Mouse (Mus musculus): Measurements from ENCODE around the gene Btk. TPM values are rescaled to one million over a fixed set of nuclear protein-coding genes. Genes with fewer than 3 reads are reported as not detected.

Gene Btk
- 1.1 TPM in 2 replicates for polyA plus RNA-seq (2015; fragmentation: Nextera tagmentation; extraction: Ambion mirVana)

DNA sequence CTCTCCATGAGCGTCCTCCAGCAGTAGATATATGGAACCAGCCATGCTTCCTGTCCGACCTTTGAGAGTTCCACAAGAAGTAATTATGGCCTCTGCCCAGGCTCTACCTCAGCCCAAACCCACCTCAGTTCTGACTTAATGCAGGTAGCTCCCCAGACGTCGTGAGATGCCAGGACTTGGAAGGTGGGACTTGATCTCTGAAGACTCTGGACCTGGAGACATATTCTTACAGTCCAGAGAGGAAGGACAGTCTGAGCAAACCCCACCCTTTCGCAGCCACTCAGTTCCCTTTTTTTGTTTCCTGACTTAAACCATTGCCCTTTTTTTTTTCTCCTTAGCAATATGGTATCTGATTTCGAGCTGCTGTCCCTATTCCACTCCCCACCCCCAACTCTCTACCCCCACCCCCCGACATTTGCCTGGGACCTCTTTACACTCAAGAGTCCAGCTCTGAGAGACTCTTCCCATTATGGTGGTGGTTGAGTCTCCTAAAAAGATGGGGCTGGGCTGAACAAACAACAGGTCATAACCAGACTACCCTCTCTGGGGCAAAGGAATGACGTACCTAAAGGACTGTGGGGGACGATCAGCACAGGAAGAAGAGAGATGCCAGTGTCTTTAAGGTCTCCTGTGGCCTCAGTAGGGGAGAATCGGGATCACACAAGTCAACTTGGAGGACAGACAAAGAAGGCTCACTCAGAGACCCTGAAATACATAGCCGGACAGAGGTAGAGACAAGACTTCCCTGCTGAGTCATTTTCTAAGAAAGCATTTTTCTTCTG, at the start of gene Btk:
Gene Btk (minus strand): TSS at position 683 of the 782 bp plus-strand sequence.
- no peaks in the 10 kb centered on the region for H3K4me1 ChIP-seq
- no peaks in the 10 kb centered on the region for H3K9me3 ChIP-seq (replicated peaks)
- H3K36me3 ChIP-seq = peaks cover 8% of the 10 kb centered on the region; the same call in 1 of the 2 replicates
- peaks cover 10% of the 10 kb centered on the region; the same call in 1 of the 2 replicates for H3K27me3 ChIP-seq
- no peak for ATAC-seq (replicated peaks; ENCODE audit: low FRiP score)
- H3K4me2 ChIP-seq = no peak within 1 kb of the TSS
- H3K4me3 ChIP-seq (replicated peaks) = no peak within 1 kb of the TSS
- H3K27ac ChIP-seq = no peak within 1 kb of the TSS
- no peak within 1 kb of the TSS for H3K9ac ChIP-seq
- whole genome bisulfite sequencing = 79% methylated on average over 11 of the region's 11 CpGs

DNA sequence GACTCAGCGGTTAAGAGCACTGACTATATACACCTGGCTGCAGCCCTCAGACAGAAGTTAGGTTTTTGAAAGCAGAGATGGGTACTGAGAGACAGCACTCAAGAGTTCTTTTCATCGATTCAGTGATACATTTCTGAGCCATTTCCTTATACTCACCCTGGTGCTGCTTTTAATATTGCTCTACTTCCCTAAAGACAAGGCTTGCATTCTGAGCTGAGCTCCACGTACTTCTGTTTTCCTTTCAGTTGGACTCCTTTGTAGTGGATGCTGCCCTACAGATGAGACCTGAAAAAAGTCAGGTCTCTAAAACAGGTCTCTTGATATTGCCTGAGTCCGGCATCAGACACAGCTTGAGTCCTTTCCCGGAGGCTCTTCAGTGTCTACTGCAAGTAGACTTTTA, 49.3 kb upstream of the Btk start:
- WGBS = 94% methylated on average over 5 of the region's 5 CpGs
- H3K4me2 ChIP-seq = no peak overlapping the region
- no peak overlapping the region for H3K27ac ChIP-seq
- ATAC-seq (replicated peaks; ENCODE audit: low FRiP score) = no peak
- no peaks in the 10 kb centered on the region for H3K36me3 ChIP-seq
- peaks cover 9% of the 10 kb centered on the region; the same call in 1 of the 2 replicates for H3K27me3 ChIP-seq
- no peak overlapping the region for H3K9ac ChIP-seq
- H3K4me1 ChIP-seq = no peaks in the 10 kb centered on the region
- no peaks in the 10 kb centered on the region for H3K9me3 ChIP-seq (replicated peaks)
- no peak overlapping the region for H3K4me3 ChIP-seq (replicated peaks)

DNA sequence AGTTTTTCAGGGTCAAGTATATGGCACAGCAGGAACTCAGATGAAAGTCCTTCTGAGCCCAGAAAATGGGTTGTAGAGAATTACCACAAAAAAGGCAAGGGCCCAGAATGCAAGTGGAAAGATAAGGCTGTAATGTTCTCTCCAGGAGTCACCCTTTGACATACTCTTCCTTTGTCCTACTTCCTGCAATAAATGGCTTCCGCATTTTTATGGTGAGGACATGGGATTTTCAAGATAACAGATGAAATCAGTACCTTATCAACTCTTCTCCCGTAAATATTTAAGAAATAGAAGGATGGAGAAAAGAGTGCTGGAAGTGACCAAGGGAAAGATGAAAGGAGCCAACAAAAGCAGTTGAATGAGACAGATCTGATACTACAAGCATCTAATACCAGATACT, 44.8 kb upstream of the Btk start:
- H3K4me1 ChIP-seq = no peaks in the 10 kb centered on the region
- no peak for ATAC-seq (replicated peaks; ENCODE audit: low FRiP score)
- no peak overlapping the region for H3K4me2 ChIP-seq
- H3K27me3 ChIP-seq = peaks cover 4% of the 10 kb centered on the region; the same call in 1 of the 2 replicates
- no peak overlapping the region for H3K4me3 ChIP-seq (replicated peaks)
- H3K36me3 ChIP-seq = no peaks in the 10 kb centered on the region
- H3K9ac ChIP-seq = no peak overlapping the region
- no peaks in the 10 kb centered on the region for H3K9me3 ChIP-seq (replicated peaks)
- no peak overlapping the region for H3K27ac ChIP-seq
- 60% methylated on average over 2 of the region's 2 CpGs for WGBS

DNA sequence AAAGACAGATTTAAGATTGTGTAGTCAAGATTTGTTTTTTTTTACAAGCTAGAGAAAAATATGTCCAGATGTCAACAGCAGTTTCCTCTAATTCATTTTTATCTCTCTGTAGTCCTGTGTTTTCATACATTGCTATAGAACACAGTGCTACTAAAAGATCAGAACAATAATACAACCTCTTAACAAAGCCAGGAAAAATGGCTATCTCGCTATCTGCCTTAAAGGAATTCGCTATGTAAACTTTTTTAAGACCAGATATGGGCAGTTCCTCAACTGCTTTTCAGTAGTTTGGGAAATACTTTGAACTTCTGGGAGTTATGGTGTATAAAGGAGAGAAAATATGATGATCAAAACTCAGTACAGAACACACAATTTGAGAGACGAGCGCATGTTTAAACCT, 40.0 kb upstream of the Btk start:
- H3K4me1 ChIP-seq = no peaks in the 10 kb centered on the region
- no peak overlapping the region for H3K27ac ChIP-seq
- 62% methylated on average over 4 of the region's 4 CpGs for WGBS
- H3K36me3 ChIP-seq = no peaks in the 10 kb centered on the region
- H3K4me3 ChIP-seq (replicated peaks) = no peak overlapping the region
- no peak for ATAC-seq (replicated peaks; ENCODE audit: low FRiP score)
- no peaks in the 10 kb centered on the region for H3K9me3 ChIP-seq (replicated peaks)
- H3K27me3 ChIP-seq = peaks cover 18% of the 10 kb centered on the region
- H3K9ac ChIP-seq = no peak overlapping the region
- no peak overlapping the region for H3K4me2 ChIP-seq

DNA sequence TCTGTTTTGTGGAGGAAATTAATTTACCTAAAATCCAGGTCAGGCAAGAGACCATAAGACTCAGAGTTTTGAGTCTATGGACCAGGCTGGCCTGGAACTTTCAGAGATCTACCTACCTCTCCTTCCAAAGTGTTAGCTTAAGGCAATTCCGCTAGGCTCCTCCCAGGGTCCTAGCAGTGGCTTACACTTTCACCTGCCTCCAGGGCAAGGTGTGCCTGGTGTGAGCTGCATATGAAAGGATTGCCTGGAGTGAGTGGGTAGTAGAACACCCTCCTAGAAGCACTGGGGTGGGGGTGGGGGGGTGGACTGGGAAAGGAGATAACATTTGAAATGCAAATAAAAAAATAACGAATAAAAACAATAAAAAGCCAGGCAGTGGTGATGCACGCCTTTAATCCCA, 38.3 kb upstream of the Btk start:
- no peak overlapping the region for H3K4me3 ChIP-seq (replicated peaks)
- no peaks in the 10 kb centered on the region for H3K4me1 ChIP-seq
- peaks cover 25% of the 10 kb centered on the region for H3K27me3 ChIP-seq
- H3K9me3 ChIP-seq (replicated peaks) = no peaks in the 10 kb centered on the region
- H3K27ac ChIP-seq = no peak overlapping the region
- H3K4me2 ChIP-seq = no peak overlapping the region
- no peaks in the 10 kb centered on the region for H3K36me3 ChIP-seq
- H3K9ac ChIP-seq = no peak overlapping the region
- 84% methylated on average over 3 of the region's 3 CpGs for WGBS
- no peak for ATAC-seq (replicated peaks; ENCODE audit: low FRiP score)

DNA sequence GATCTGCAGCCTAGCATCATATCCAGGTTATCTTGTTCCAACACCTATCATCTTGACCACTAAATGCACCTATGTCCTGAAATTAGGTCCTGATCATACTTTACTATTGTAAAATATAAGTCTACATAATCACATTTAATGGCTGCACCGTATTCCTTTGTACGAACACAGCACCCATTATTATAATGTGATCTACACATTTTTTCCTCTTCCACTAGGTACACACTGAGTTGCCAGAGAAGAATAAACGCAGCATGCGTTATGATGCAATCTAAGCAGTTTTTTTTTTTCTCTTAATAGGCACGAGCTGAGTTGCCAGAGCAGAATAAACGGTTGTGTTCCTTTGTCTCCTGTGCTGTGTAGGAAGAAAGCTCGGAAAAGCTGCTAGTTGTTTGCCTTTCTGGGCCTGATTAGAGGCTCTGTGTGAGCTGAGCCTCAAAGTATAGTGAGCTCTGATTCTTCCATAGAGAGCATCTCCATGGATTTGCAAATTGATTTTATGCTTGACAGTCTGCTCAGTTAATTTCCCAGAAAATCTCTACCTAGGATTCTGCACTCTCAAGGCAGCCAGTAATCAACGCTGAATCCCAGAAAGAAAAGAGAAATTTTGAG, 37.0 kb upstream of the Btk start:
- no peaks in the 10 kb centered on the region for H3K9me3 ChIP-seq (replicated peaks)
- H3K27me3 ChIP-seq = peaks cover 30% of the 10 kb centered on the region
- no peak for ATAC-seq (replicated peaks; ENCODE audit: low FRiP score)
- WGBS = 62% methylated on average over 8 of the region's 8 CpGs
- no peak overlapping the region for H3K4me2 ChIP-seq
- H3K27ac ChIP-seq = no peak overlapping the region
- no peaks in the 10 kb centered on the region for H3K36me3 ChIP-seq
- H3K4me1 ChIP-seq = no peaks in the 10 kb centered on the region
- H3K9ac ChIP-seq = no peak overlapping the region
- no peak overlapping the region for H3K4me3 ChIP-seq (replicated peaks)

DNA sequence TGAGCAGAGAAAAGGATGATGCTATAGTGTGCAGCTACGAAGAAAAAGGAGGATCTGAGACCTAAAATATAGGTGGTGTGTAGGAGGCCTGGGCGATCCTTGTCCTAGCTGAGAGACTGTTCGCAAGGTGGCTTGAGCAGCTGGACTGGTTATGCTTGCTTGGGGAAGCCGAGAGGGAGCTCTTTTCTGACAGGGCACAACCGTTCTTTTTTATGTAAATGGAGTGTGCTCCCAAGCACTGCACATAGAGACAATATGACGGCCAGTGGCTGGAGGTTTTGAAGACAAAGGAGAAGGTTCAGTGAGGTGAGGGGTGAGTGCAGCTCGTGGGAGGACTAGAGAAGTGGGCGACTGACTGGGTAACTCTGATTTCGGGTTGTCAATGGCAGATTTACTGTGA, 36.3 kb upstream of the Btk start:
- 43% methylated on average over 9 of the region's 9 CpGs for WGBS
- H3K4me1 ChIP-seq = no peaks in the 10 kb centered on the region
- H3K4me3 ChIP-seq (replicated peaks) = no peak overlapping the region
- H3K9me3 ChIP-seq (replicated peaks) = no peaks in the 10 kb centered on the region
- H3K27me3 ChIP-seq = peaks cover 30% of the 10 kb centered on the region
- H3K9ac ChIP-seq = no peak overlapping the region
- no peak overlapping the region for H3K27ac ChIP-seq
- no peak for ATAC-seq (replicated peaks; ENCODE audit: low FRiP score)
- no peak overlapping the region for H3K4me2 ChIP-seq
- H3K36me3 ChIP-seq = no peaks in the 10 kb centered on the region

DNA sequence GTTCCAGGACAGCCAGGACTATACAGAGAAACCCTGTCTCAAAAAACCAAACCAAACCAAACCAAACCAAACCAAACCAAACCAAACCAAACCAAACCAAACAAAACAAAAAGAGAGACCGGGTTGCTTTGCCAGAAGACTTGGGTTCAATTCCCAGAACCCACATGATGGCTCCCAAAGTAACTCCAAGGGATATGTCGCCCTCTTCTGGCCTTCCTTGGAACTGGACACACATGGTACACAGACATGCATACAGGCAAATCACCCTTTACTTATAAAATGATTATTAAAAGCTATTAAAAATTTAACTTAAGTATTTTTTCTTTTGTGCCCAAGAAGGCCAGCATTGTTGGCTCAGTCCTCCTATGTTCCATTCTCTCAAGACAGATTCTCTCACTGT, 30.9 kb upstream of the Btk start:
- no peaks in the 10 kb centered on the region for H3K4me1 ChIP-seq
- no peak overlapping the region for H3K4me2 ChIP-seq
- no peak overlapping the region for H3K4me3 ChIP-seq (replicated peaks)
- H3K27me3 ChIP-seq = peaks cover 12% of the 10 kb centered on the region; the same call in 1 of the 2 replicates
- no peaks in the 10 kb centered on the region for H3K9me3 ChIP-seq (replicated peaks)
- no peak overlapping the region for H3K27ac ChIP-seq
- H3K36me3 ChIP-seq = no peaks in the 10 kb centered on the region
- 65% methylated on average over 2 of the region's 2 CpGs for WGBS
- no peak overlapping the region for H3K9ac ChIP-seq
- no peak for ATAC-seq (replicated peaks; ENCODE audit: low FRiP score)

DNA sequence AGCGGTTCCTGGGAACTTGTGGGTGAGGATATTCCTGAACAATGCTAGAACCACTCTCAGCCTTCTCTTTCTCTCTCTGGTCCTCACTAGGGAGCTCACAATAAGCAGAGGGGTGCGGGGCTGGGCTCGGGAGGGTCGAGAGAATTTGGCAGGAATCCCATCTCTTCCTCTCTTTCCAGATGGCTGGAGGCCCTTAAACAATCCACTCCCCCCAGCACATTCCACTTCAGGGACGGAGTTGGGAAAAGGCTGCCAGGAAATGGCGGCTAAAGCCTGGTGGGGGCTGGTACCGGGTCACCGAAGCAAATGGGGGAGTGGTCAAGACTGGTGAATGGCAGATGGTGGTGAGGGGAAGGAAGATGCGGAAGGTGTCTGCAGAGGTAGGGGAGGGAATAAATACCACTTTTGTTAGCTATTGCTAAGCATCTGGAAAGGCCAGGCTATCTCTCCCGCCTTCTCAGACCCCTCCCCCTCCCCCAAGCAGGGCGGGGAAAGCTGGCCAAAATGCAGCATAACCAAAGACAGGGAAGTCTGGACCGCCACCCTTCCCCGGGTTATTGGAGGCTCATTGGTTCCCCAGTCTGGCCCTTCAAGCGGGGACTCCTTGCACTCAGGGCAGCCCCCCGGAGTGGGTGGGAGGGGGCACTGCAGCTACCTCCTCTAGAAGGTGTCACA, 29.1 kb upstream of the Btk start:
- Histone ChIP-seq H3K4me2 (peak overlapping the region; percentile 54), H3K4me3 (replicated peaks) (peak overlapping the region; percentile 33), H3K27me3 (peaks cover 5% of the 10 kb centered on the region; the same call in 1 of the 2 replicates), H3K9ac (no peak overlapping the region), H3K36me3 (0 out of 2 replicates have a peak, but pooled peaks cover 1% of the 10 kb centered on the region), H3K27ac (peak overlapping the region; percentile 94), H3K4me1 (no peaks in the 10 kb centered on the region), H3K9me3 (replicated peaks) (no peaks in the 10 kb centered on the region)
- WGBS = 14% methylated on average over 14 of the region's 15 CpGs
- ATAC-seq (replicated peaks; ENCODE audit: low FRiP score) = peak; percentile 91

DNA sequence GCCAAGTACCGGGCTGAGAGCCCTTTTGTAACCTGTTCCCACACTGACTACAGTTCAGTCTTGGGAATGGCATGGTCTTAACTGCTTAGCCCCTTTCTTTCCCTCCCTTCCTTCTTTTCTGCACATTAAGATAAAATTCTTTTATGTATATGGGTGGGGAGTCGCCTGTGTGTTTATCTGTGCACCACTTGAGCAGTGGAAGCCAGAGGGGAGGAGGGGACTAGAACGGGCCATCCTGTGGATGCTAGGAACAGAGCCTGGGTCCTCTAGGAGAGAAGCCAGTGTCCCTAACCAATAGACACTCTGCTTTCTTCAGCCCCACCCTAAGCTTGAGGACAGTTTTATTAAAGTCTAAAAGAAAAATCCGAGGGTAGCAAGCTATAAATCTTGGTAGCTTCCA, 27.6 kb upstream of the Btk start:
- Histone ChIP-seq H3K4me2 (no peak overlapping the region), H3K9me3 (replicated peaks) (no peaks in the 10 kb centered on the region), H3K9ac (no peak overlapping the region), H3K27ac (no peak overlapping the region), H3K4me1 (no peaks in the 10 kb centered on the region), H3K4me3 (replicated peaks) (no peak overlapping the region), H3K27me3 (no peaks in the 10 kb centered on the region), H3K36me3 (0 out of 2 replicates have a peak, but pooled peaks cover 5% of the 10 kb centered on the region)
- WGBS = 64% methylated on average over 4 of the region's 4 CpGs
- ATAC-seq (replicated peaks; ENCODE audit: low FRiP score) = no peak; the same call in 1 of the 2 replicates

DNA sequence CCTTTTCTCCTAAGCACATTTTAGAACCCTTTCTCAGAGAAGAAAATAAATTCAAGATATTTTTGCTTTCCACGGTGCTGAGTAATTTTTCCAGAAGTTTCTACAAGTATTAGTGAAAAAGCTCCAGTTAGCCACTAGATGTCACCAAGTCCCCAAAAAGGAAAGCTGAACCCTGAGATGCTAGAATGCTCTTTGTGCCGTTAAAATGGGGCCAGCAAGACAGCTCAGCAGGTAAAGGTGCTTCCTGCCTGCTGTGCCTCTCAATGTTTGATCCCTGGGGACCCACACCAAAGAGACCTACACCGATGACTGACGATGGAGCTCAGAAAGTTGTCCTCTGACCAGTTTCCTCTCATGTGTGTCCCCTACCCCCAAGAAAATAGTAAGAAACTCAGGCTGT, 26.1 kb upstream of the Btk start:
- 39% methylated on average over 4 of the region's 4 CpGs for WGBS
- no peak overlapping the region for H3K4me2 ChIP-seq
- 0 out of 2 replicates have a peak, but pooled peaks cover 5% of the 10 kb centered on the region for H3K36me3 ChIP-seq
- H3K4me3 ChIP-seq (replicated peaks) = no peak overlapping the region
- no peak overlapping the region for H3K9ac ChIP-seq
- ATAC-seq (replicated peaks; ENCODE audit: low FRiP score) = no peak
- no peaks in the 10 kb centered on the region for H3K9me3 ChIP-seq (replicated peaks)
- H3K4me1 ChIP-seq = no peaks in the 10 kb centered on the region
- H3K27ac ChIP-seq = no peak overlapping the region
- no peaks in the 10 kb centered on the region for H3K27me3 ChIP-seq
